Mouse (Mus musculus) cerebellum, adult 9-10 months (tissue): ENCODE results near the gene Vmn1r77.
"Not testable (repeated sequence)": the region's sequence is repeated elsewhere in the genome, so short reads cannot be mapped to it uniquely, and the experiment has no call there.

ENCODE experiments used
- DNase-seq: peaks from one replicate; pipeline ENCODE4 v3.0.0; 2022

Vmn1r77 gene

DNA sequence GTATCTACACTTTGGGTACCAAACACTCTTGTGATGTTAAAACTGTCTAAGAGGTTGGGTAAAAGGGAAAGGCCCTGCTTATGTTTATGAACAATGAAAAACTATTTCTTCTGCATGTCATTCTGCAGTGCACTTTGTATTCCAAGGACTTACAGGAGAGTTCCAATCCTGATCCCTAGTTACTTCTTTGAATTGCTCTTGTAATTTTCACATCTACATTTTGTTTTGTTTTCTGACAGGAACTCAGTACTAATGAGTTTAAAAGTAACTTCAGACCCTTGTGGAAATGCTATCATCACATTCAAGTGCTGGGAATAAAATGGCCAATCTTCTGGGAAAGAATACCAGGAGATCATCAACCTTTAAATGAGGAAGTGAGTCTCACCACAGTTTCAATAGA, at the start of gene Vmn1r77:
TSS of gene Vmn1r77 (plus strand) at position 301 of the 400 bp plus-strand sequence.
- DNase-seq, result not testable (repeated sequence)

DNA sequence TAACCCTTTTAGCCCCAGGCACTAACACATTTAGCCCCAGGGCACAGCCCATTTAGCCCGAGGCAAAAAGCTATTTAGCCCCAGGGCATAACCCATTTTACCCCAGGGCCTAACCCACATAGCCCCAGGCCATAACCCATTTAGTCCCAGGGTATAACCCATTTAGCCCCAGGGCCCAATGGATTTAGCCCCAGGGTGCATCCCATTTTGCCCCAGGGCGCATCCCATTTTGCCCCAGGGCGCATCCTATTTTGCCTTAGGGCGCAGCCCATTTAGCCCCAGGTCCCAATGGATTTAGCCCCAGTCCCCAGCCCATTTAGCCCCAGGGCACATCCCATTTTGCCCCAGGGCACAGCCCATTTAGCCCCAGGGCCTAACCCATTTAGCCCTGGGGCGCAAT, 25.1 kb upstream of the Vmn1r77 start:
- not testable (repeated sequence) for DNase-seq

GRCm38 (mm10) chr7:12012392-12012791, 24.2 kb upstream of the Vmn1r77 start:
- not testable (repeated sequence) for DNase-seq

GRCm38 (mm10) chr7:12013106-12013505, 23.4 kb upstream of the Vmn1r77 start:
- no peak for DNase-seq

- DNase-seq, result not testable (repeated sequence)
Observed at GRCm38 (mm10) chr7:12017829-12018228, 18.7 kb upstream of the Vmn1r77 start.

GRCm38 (mm10) chr7:12040664-12041063, 4.1 kb downstream of the Vmn1r77 start:
- DNase-seq, result no peak
